Mouse (Mus musculus) bone marrow macrophage, adult 2 months (primary cell): ENCODE measurements around the gene Trir.

ENCODE experiments used
- CTCF ChIP-seq: IDR thresholded peaks from 2 replicates; pipeline ENCODE4 v1.5.1; 2012; ENCODE audit warnings: low read depth, mild to moderate bottlenecking, low read length, moderate library complexity
- POLR2A ChIP-seq: IDR thresholded peaks from 2 replicates; pipeline ENCODE4 v1.6.1; 2012; ENCODE audit warnings: mild to moderate bottlenecking, low read depth, low read length, borderline replicate concordance

GRCm38 (mm10) chr8:85014431-85014830 is 12.2 kb upstream of the Trir start, which contains the start of gene Best2:
- no peak for TF ChIP-seq CTCF
- no peak for TF ChIP-seq POLR2A
